Mouse (Mus musculus) liver, postnatal 0 days (tissue): Measurements from ENCODE around the gene Upf3a. TPM values are rescaled to one million over a fixed set of nuclear protein-coding genes. Genes with fewer than 3 reads are reported as not detected.
"Not testable (repeated sequence)": the region's sequence is repeated elsewhere in the genome, so short reads cannot be mapped to it uniquely, and the experiment has no call there.

Experiments
- ATAC-seq: fragments of 200-750 bp; cut with Nextera tagmentation; 2 replicates; pipeline ENCODE4 v1.8.0; 2017; ENCODE audit warnings: mild to moderate bottlenecking, moderate library complexity
- DNase-seq: peaks from one replicate; pipeline ENCODE4 v3.0.0-alpha.2; 2016
- H3K27ac ChIP-seq: fragments of 300-500 bp; sonication (generic); 2 replicates; pipeline ENCODE4 v1.5.1; 2014; ENCODE audit warnings: antibody characterized with exemption, moderate library complexity, mild to moderate bottlenecking, low read depth
- H3K27me3 ChIP-seq: fragments of 300-500 bp; sonication (generic); 2 replicates; pipeline ENCODE4 v1.6.1; 2014; ENCODE audit warnings: low read length, control low read depth, mixed read lengths; ENCODE audit not compliant: insufficient read depth
- H3K36me3 ChIP-seq: fragments of 300-500 bp; sonication (generic); replicated peaks from 2 replicates; pipeline ENCODE4 v1.6.1; 2014; ENCODE audit warnings: mild to moderate bottlenecking, control low read depth, low read length, moderate library complexity, mixed read lengths; ENCODE audit not compliant: insufficient read depth
- H3K4me1 ChIP-seq: fragments of 300-500 bp; sonication (generic); 2 replicates; pipeline ENCODE4 v1.6.1; 2014; ENCODE audit warnings: antibody characterized with exemption, mild to moderate bottlenecking, control low read depth; ENCODE audit not compliant: insufficient read depth
- H3K4me2 ChIP-seq: fragments of 300-500 bp; sonication (generic); 2 replicates; pipeline ENCODE4 v1.6.1; 2014; ENCODE audit warnings: low read depth, mild to moderate bottlenecking, low read length, moderate library complexity, mixed read lengths
- H3K4me3 ChIP-seq: fragments of 300-500 bp; sonication (generic); 2 replicates; pipeline ENCODE4 v1.5.1; 2014; ENCODE audit warnings: low read depth, low read length
- H3K9ac ChIP-seq: fragments of 300-500 bp; sonication (generic); replicated peaks from 2 replicates; pipeline ENCODE4 v1.6.1; 2014; ENCODE audit warnings: mild to moderate bottlenecking, moderate library complexity
- H3K9me3 ChIP-seq: fragments of 300-500 bp; sonication (generic); 2 replicates; pipeline ENCODE4 v1.6.1; 2016; ENCODE audit warnings: mild to moderate bottlenecking, control low read depth, low read length, mixed read lengths
- CTCF ChIP-seq: sonication (generic); IDR thresholded peaks from 2 replicates; pipeline ENCODE4 v1.5.1; 2016; ENCODE audit warnings: antibody characterized with exemption, low read depth
- EP300 ChIP-seq: IDR thresholded peaks from 2 replicates; pipeline ENCODE4 v1.6.1; 2016; ENCODE audit warnings: antibody characterized with exemption, low read depth, mild to moderate bottlenecking
- WGBS: fragments of 180-500 bp; shearing (Covaris S2); extraction: QIAGEN DNeasy Blood & Tissue Kit; methylation state at CpG from one replicate; pipeline ENCODE4 v1.1.7; 2014; ENCODE audit not compliant: insufficient replicate concordance; 5-methylcytosine and 5-hydroxymethylcytosine counted together
- polyA plus RNA-seq: library from polyadenylated mRNA; unstranded; fragments of >200 nt; fragmentation: Nextera tagmentation; extraction: Ambion mirVana; gene quantifications from 2 replicates; pipeline ENCODE4 v1.2.1, GENCODE M21; 2015

Gene Upf3a
- polyA plus RNA-seq, result 15.1 and 16.8 TPM in 2 replicates

GRCm38 (mm10) chr8:13785250-13785763 lies at the start of gene Upf3a:
Upf3a (plus strand) TSS chr8:13785615.
- DNase-seq, result peak; percentile 95
- H3K36me3 ChIP-seq, result peaks cover 34% of the 10 kb centered on the region
- peak within 1 kb of the TSS; percentile 79 for H3K4me2 ChIP-seq
- peaks cover 11% of the 10 kb centered on the region for H3K4me1 ChIP-seq
- peak; percentile 93 for TF ChIP-seq CTCF
- TF ChIP-seq EP300, result no peak
- peak; percentile 95 for ATAC-seq
- H3K9ac ChIP-seq, result peak within 1 kb of the TSS; percentile 85
- H3K27me3 ChIP-seq, result no peaks in the 10 kb centered on the region
- WGBS, result under 1% methylated on average over 47 of the region's 47 CpGs
- peak within 1 kb of the TSS; percentile 73 for H3K4me3 ChIP-seq
- H3K9me3 ChIP-seq, result no peaks in the 10 kb centered on the region
- peak within 1 kb of the TSS; percentile 97 for H3K27ac ChIP-seq

DNA sequence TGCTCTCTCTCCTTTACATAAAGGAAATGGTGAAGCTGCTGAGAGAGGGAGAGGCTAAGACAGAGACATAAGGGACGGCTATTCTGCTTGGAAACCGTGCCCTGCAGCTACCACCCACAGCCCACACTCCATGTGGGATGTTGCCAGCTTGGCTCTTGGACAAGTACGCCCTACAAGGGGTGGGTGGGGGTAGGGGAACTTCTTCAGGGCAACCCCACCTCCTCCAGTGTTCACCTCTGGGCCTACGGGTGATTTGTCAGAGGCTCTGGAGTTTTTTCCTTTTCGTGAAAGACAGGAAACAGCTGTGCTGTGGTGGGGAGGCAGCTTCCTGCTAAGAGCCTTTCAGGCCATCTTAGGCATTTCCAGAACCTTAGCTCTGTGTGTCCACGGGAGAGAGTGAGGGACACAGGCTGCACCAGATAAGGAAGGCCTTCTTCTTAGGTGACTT lies 45.1 kb upstream of the Upf3a start:
- no peak for TF ChIP-seq CTCF
- TF ChIP-seq EP300, result no peak; the same call in 1 of the 2 replicates
- Histone ChIP-seq H3K9me3 (no peaks in the 10 kb centered on the region), H3K4me1 (peaks cover 14% of the 10 kb centered on the region), H3K27ac (peak overlapping the region; percentile 74), H3K4me3 (no peak overlapping the region), H3K4me2 (peak overlapping the region; percentile 41), H3K9ac (peak overlapping the region; percentile 6; the same call in 1 of the 2 replicates), H3K27me3 (no peaks in the 10 kb centered on the region), H3K36me3 (no peaks in the 10 kb centered on the region)
- ATAC-seq (peak; percentile 71), DNase-seq (peak; percentile 44)
- 22% methylated on average over 6 of the region's 6 CpGs for WGBS

- Histone ChIP-seq H3K36me3 (no peaks in the 10 kb centered on the region), H3K27me3 (no peaks in the 10 kb centered on the region), H3K27ac (peak overlapping the region; percentile 74), H3K4me3 (no peak overlapping the region), H3K4me1 (peaks cover 14% of the 10 kb centered on the region), H3K9ac (0 out of 2 replicates have a peak overlapping the region, but pooled peaks have one; percentile 16), H3K9me3 (no peaks in the 10 kb centered on the region), H3K4me2 (peak overlapping the region; percentile 41; the same call in 1 of the 2 replicates)
- peak; percentile 85 for TF ChIP-seq EP300
- no peak for TF ChIP-seq CTCF
- ATAC-seq (peak; percentile 93), DNase-seq (no peak)
- WGBS, result 54% methylated on average over 7 of the region's 7 CpGs
These were observed 44.4 kb upstream of the Upf3a start for GRCm38 (mm10) chr8:13740817-13741613.

DNA sequence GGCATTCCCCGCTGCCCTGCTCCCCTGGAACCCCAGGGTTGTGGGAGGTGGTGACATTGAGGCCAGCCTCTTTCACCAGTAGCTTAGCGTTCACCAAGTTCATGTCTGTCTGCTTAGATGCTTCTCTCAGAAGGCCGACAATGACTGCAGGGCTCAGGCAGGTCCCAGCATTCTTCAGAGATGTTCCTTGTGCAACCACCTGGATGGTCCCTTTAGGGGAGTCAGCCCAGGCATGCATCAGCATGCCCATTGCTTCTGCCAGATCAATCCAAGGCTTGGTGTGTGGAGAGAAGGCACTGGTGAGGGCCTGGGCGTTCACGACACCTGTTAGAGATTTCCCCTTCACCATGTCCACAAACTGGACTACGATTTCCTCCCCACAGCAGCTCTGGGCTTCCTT lies 39.2 kb upstream of the Upf3a start:
- not testable (repeated sequence) for H3K4me1 ChIP-seq, H3K27me3 ChIP-seq, DNase-seq, H3K36me3 ChIP-seq, H3K27ac ChIP-seq, H3K9me3 ChIP-seq, H3K4me2 ChIP-seq, H3K4me3 ChIP-seq, ATAC-seq, H3K9ac ChIP-seq
- 78% methylated on average over 5 of the region's 6 CpGs for WGBS

- WGBS, result 28% methylated on average over 3 of the region's 3 CpGs
- DNase-seq (no peak), ATAC-seq (no peak)
- H3K27me3 ChIP-seq, result no peaks in the 10 kb centered on the region
- no peak overlapping the region for H3K4me3 ChIP-seq
- TF ChIP-seq CTCF (no peak), EP300 (no peak)
- no peak overlapping the region for H3K4me2 ChIP-seq
- no peak overlapping the region for H3K27ac ChIP-seq
- H3K4me1 ChIP-seq, result no peaks in the 10 kb centered on the region
- no peaks in the 10 kb centered on the region for H3K9me3 ChIP-seq
- H3K9ac ChIP-seq, result no peak overlapping the region
- no peaks in the 10 kb centered on the region for H3K36me3 ChIP-seq
These were observed 37.8 kb upstream of the Upf3a start for GRCm38 (mm10) chr8:13747626-13748025.

- Histone ChIP-seq H3K9ac (no peak overlapping the region), H3K4me2 (no peak overlapping the region), H3K4me3 (no peak overlapping the region), H3K27me3 (no peaks in the 10 kb centered on the region), H3K27ac (no peak overlapping the region), H3K4me1 (peaks cover 11% of the 10 kb centered on the region), H3K9me3 (no peaks in the 10 kb centered on the region), H3K36me3 (no peaks in the 10 kb centered on the region)
- ATAC-seq (no peak), DNase-seq (peak; percentile 84)
- 20% methylated on average over 2 of the region's 2 CpGs for WGBS
- peak; percentile 89 for TF ChIP-seq CTCF
- no peak for TF ChIP-seq EP300
These were observed 31.7 kb upstream of the Upf3a start for GRCm38 (mm10) chr8:13753680-13754079.
